Mouse (Mus musculus) heart, embryonic 12.5 days (tissue): Measurements from ENCODE around the gene Itpkb. TPM values are rescaled to one million over a fixed set of nuclear protein-coding genes. Genes with fewer than 3 reads are reported as not detected.

Experiments
- ATAC-seq: fragments of 200-750 bp; cut with Nextera tagmentation; 2 replicates; pipeline ENCODE4 v1.8.0; 2017; ENCODE audit warnings: moderate TSS enrichment, moderate library complexity; ENCODE audit not compliant: insufficient number of reproducible peaks, low FRiP score
- H3K27ac ChIP-seq: fragments of 300-500 bp; sonication (generic); 2 replicates; pipeline ENCODE4 v1.5.1; 2016; ENCODE audit warnings: mild to moderate bottlenecking, moderate library complexity; ENCODE audit not compliant: poor library complexity, severe bottlenecking
- H3K27me3 ChIP-seq: fragments of 300-500 bp; sonication (generic); replicated peaks from 2 replicates; pipeline ENCODE4 v1.6.1; 2016; ENCODE audit warnings: mild to moderate bottlenecking, moderate library complexity
- H3K36me3 ChIP-seq: fragments of 300-500 bp; sonication (generic); 2 replicates; pipeline ENCODE4 v1.6.1; 2016; ENCODE audit warnings: mild to moderate bottlenecking, moderate library complexity
- H3K4me1 ChIP-seq: fragments of 300-500 bp; sonication (generic); replicated peaks from 2 replicates; pipeline ENCODE4 v1.6.1; 2016; ENCODE audit warnings: mild to moderate bottlenecking
- H3K4me2 ChIP-seq: fragments of 300-500 bp; sonication (generic); 2 replicates; pipeline ENCODE4 v1.6.1; 2016; ENCODE audit warnings: mild to moderate bottlenecking, moderate library complexity
- H3K4me3 ChIP-seq: fragments of 300-500 bp; sonication (generic); 2 replicates; pipeline ENCODE4 v1.5.1; 2016; ENCODE audit warnings: mild to moderate bottlenecking
- H3K9ac ChIP-seq: fragments of 300-500 bp; sonication (generic); 2 replicates; pipeline ENCODE4 v1.6.1; 2016; ENCODE audit warnings: mild to moderate bottlenecking, moderate library complexity
- H3K9me3 ChIP-seq: fragments of 300-500 bp; sonication (generic); replicated peaks from 2 replicates; pipeline ENCODE4 v1.6.1; 2016; ENCODE audit warnings: mild to moderate bottlenecking, moderate library complexity
- WGBS: fragments of 180-500 bp; shearing (Covaris S2); methylation state at CpG from one replicate; pipeline ENCODE4 v1.1.7; 2016; 5-methylcytosine and 5-hydroxymethylcytosine counted together
- polyA plus RNA-seq: library from polyadenylated mRNA; unstranded; fragments of >200 nt; fragmentation: Nextera tagmentation; extraction: Ambion mirVana; gene quantifications from 2 replicates; pipeline ENCODE4 v1.2.1, GENCODE M21; 2016

Itpkb gene
- polyA plus RNA-seq, 1 experiment from 2014 or later: 7.2 TPM

- H3K4me1 ChIP-seq: peaks cover 18% of the 10 kb centered on the region
- no peak overlapping the region for H3K9ac ChIP-seq
- no peaks in the 10 kb centered on the region for H3K36me3 ChIP-seq
- H3K27me3 ChIP-seq: peaks cover 11% of the 10 kb centered on the region; the same call in 1 of the 2 replicates
- H3K27ac ChIP-seq: no peak overlapping the region
- no peaks in the 10 kb centered on the region for H3K9me3 ChIP-seq
- H3K4me2 ChIP-seq: no peak overlapping the region
- no peak overlapping the region for H3K4me3 ChIP-seq
- 82% methylated on average over 5 of the region's 5 CpGs for WGBS
- no peak for ATAC-seq
Observed at GRCm38 (mm10) chr1:180345098-180345497, 14.8 kb downstream of the Itpkb start.

- no peaks in the 10 kb centered on the region for H3K36me3 ChIP-seq
- WGBS: 70% methylated on average over 4 of the region's 4 CpGs
- no peak for ATAC-seq
- no peak overlapping the region for H3K9ac ChIP-seq
- H3K4me1 ChIP-seq: peaks cover 36% of the 10 kb centered on the region
- H3K27me3 ChIP-seq: peaks cover 8% of the 10 kb centered on the region; the same call in 1 of the 2 replicates
- H3K9me3 ChIP-seq: no peaks in the 10 kb centered on the region
- H3K4me3 ChIP-seq: no peak overlapping the region
- no peak overlapping the region for H3K27ac ChIP-seq
- no peak overlapping the region for H3K4me2 ChIP-seq
Observed at GRCm38 (mm10) chr1:180347059-180347458, 16.8 kb downstream of the Itpkb start.

GRCm38 (mm10) chr1:180347907-180348306 is 17.6 kb downstream of the Itpkb start:
- Histone ChIP-seq H3K27ac (no peak overlapping the region), H3K4me3 (no peak overlapping the region), H3K27me3 (peaks cover 6% of the 10 kb centered on the region; the same call in 1 of the 2 replicates), H3K36me3 (no peaks in the 10 kb centered on the region), H3K9ac (no peak overlapping the region), H3K4me1 (peaks cover 41% of the 10 kb centered on the region), H3K9me3 (no peaks in the 10 kb centered on the region), H3K4me2 (no peak overlapping the region)
- no peak for ATAC-seq
- 81% methylated on average over 6 of the region's 6 CpGs for WGBS

GRCm38 (mm10) chr1:180349090-180349489 is 18.8 kb downstream of the Itpkb start:
- ATAC-seq: no peak
- H3K27me3 ChIP-seq: 0 out of 2 replicates have a peak, but pooled peaks cover 4% of the 10 kb centered on the region
- no peak overlapping the region for H3K27ac ChIP-seq
- no peak overlapping the region for H3K4me2 ChIP-seq
- no peak overlapping the region for H3K9ac ChIP-seq
- no peaks in the 10 kb centered on the region for H3K9me3 ChIP-seq
- no peak overlapping the region for H3K4me3 ChIP-seq
- no peaks in the 10 kb centered on the region for H3K36me3 ChIP-seq
- H3K4me1 ChIP-seq: peaks cover 41% of the 10 kb centered on the region

- 29% methylated on average over 3 of the region's 3 CpGs for WGBS
- H3K36me3 ChIP-seq: no peaks in the 10 kb centered on the region
- 0 out of 2 replicates have a peak, but pooled peaks cover 6% of the 10 kb centered on the region for H3K27me3 ChIP-seq
- no peak overlapping the region for H3K4me3 ChIP-seq
- no peak overlapping the region for H3K27ac ChIP-seq
- H3K9me3 ChIP-seq: no peaks in the 10 kb centered on the region
- peaks cover 62% of the 10 kb centered on the region for H3K4me1 ChIP-seq
- H3K4me2 ChIP-seq: no peak overlapping the region
- H3K9ac ChIP-seq: no peak overlapping the region
- ATAC-seq: no peak
Observed at GRCm38 (mm10) chr1:180352258-180352657, 22.0 kb downstream of the Itpkb start.

- no peak overlapping the region for H3K4me3 ChIP-seq
- H3K27me3 ChIP-seq: 0 out of 2 replicates have a peak, but pooled peaks cover 6% of the 10 kb centered on the region
- no peak overlapping the region for H3K9ac ChIP-seq
- WGBS: 39% methylated on average over 4 of the region's 4 CpGs
- peaks cover 80% of the 10 kb centered on the region for H3K4me1 ChIP-seq
- no peaks in the 10 kb centered on the region for H3K36me3 ChIP-seq
- peak overlapping the region; percentile 9; the same call in 1 of the 2 replicates for H3K27ac ChIP-seq
- H3K4me2 ChIP-seq: no peak overlapping the region
- no peaks in the 10 kb centered on the region for H3K9me3 ChIP-seq
- 0 out of 2 replicates have a peak, but pooled peaks have one; percentile 23 for ATAC-seq
Observed at GRCm38 (mm10) chr1:180354129-180354528, 23.8 kb downstream of the Itpkb start.

- peaks cover 85% of the 10 kb centered on the region for H3K4me1 ChIP-seq
- no peak overlapping the region for H3K9ac ChIP-seq
- H3K9me3 ChIP-seq: no peaks in the 10 kb centered on the region
- no peak overlapping the region for H3K4me3 ChIP-seq
- no peaks in the 10 kb centered on the region for H3K36me3 ChIP-seq
- H3K27ac ChIP-seq: no peak overlapping the region
- no peak overlapping the region for H3K4me2 ChIP-seq
- H3K27me3 ChIP-seq: peaks cover 6% of the 10 kb centered on the region; the same call in 1 of the 2 replicates
- 86% methylated on average over 13 of the region's 13 CpGs for WGBS
- ATAC-seq: no peak
Observed at GRCm38 (mm10) chr1:180354976-180355730, 24.9 kb downstream of the Itpkb start.

- H3K27me3 ChIP-seq: peaks cover 6% of the 10 kb centered on the region; the same call in 1 of the 2 replicates
- H3K4me3 ChIP-seq: no peak overlapping the region
- no peak overlapping the region for H3K4me2 ChIP-seq
- H3K27ac ChIP-seq: no peak overlapping the region
- no peak for ATAC-seq
- no peaks in the 10 kb centered on the region for H3K9me3 ChIP-seq
- H3K36me3 ChIP-seq: 0 out of 2 replicates have a peak, but pooled peaks cover 4% of the 10 kb centered on the region
- no peak overlapping the region for H3K9ac ChIP-seq
- WGBS: 68% methylated on average over 4 of the region's 4 CpGs
- peaks cover 78% of the 10 kb centered on the region for H3K4me1 ChIP-seq
Observed at GRCm38 (mm10) chr1:180356176-180356575, 25.9 kb downstream of the Itpkb start.

GRCm38 (mm10) chr1:180356857-180357256 is 26.6 kb downstream of the Itpkb start:
- no peak for ATAC-seq
- peak overlapping the region; percentile 48; the same call in 1 of the 2 replicates for H3K27ac ChIP-seq
- WGBS: 62% methylated on average over 6 of the region's 6 CpGs
- H3K4me2 ChIP-seq: no peak overlapping the region
- no peak overlapping the region for H3K9ac ChIP-seq
- H3K9me3 ChIP-seq: no peaks in the 10 kb centered on the region
- H3K4me1 ChIP-seq: peaks cover 71% of the 10 kb centered on the region
- peaks cover 12% of the 10 kb centered on the region; the same call in 1 of the 2 replicates for H3K27me3 ChIP-seq
- no peak overlapping the region for H3K4me3 ChIP-seq
- 0 out of 2 replicates have a peak, but pooled peaks cover 4% of the 10 kb centered on the region for H3K36me3 ChIP-seq

- 43% methylated on average over 7 of the region's 7 CpGs for WGBS
- Histone ChIP-seq H3K4me2 (no peak overlapping the region), H3K36me3 (0 out of 2 replicates have a peak, but pooled peaks cover 4% of the 10 kb centered on the region), H3K27me3 (peaks cover 12% of the 10 kb centered on the region; the same call in 1 of the 2 replicates), H3K9ac (no peak overlapping the region), H3K9me3 (no peaks in the 10 kb centered on the region), H3K27ac (peak overlapping the region; percentile 48; the same call in 1 of the 2 replicates), H3K4me3 (no peak overlapping the region), H3K4me1 (peaks cover 69% of the 10 kb centered on the region)
- ATAC-seq: no peak
Observed at GRCm38 (mm10) chr1:180357893-180358331, 27.6 kb downstream of the Itpkb start.

- Histone ChIP-seq H3K4me1 (peaks cover 69% of the 10 kb centered on the region), H3K27me3 (peaks cover 12% of the 10 kb centered on the region; the same call in 1 of the 2 replicates), H3K4me2 (no peak overlapping the region), H3K36me3 (0 out of 2 replicates have a peak, but pooled peaks cover 4% of the 10 kb centered on the region), H3K9ac (no peak overlapping the region), H3K4me3 (no peak overlapping the region), H3K27ac (peak overlapping the region; percentile 48; the same call in 1 of the 2 replicates), H3K9me3 (no peaks in the 10 kb centered on the region)
- ATAC-seq: no peak
- 63% methylated on average over 9 of the region's 9 CpGs for WGBS
Observed at GRCm38 (mm10) chr1:180358466-180358865, 28.2 kb downstream of the Itpkb start.
